Mouse (Mus musculus) R1 (cell line): Measurements from ENCODE around the gene Adamts16.

Experiments
- DNase-seq: peaks from one replicate; pipeline ENCODE4 v3.0.0-alpha.2; 2018; ENCODE audit warnings: low read depth, low spot score

The Adamts16 gene

DNA sequence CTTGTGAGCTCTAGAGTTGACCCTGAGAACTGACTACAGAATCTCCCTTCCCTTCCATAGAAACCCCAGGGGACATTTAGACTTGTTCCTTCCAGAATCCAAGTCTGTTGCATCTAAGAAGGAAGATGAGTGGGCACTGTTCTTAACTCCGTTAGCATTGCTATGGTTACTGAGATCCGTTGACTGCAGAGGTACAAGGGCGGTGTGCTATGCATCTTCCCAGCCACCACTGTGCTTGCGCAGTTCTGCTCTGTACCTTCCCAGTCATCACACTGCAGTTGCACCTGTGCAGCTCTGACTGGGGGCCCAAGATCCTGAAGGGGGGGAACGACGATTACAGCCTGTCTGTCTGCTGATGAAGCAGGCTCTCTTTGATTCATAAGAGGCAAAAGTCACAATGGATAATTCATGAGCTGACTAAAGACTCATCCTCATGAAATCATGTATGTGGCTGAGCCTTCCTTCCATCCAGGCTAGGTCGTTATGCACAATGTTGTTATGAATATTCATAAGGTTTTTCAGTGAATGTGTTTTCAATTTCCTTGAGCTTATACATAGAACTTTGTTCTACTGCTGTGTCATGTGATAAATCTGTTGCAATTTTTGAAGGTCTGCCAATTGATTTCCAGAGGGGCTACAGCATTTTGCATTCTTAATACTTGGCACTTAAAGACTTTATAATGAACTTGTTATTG, 127.4 kb downstream of the Adamts16 start:
- DNase-seq, result no peak

DNA sequence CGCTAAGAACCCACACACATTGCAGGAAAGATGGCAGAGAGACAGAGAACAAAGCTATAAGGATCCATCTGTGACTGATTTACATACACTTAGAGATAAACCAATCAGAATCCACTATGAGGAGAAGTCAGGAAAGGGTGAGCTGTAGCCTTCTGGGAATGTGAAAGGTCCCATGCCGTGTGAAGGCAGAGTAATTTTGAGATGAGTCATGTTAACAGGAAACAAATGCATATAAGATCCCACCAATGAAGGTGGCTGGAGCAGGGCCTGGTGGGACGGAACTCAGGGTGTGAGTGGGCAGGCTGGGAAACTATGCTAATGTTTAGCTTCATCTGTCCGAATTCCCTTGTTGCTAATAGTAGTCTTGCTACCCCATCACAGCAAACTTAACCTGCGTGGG, 128.3 kb downstream of the Adamts16 start:
- DNase-seq, result no peak

DNA sequence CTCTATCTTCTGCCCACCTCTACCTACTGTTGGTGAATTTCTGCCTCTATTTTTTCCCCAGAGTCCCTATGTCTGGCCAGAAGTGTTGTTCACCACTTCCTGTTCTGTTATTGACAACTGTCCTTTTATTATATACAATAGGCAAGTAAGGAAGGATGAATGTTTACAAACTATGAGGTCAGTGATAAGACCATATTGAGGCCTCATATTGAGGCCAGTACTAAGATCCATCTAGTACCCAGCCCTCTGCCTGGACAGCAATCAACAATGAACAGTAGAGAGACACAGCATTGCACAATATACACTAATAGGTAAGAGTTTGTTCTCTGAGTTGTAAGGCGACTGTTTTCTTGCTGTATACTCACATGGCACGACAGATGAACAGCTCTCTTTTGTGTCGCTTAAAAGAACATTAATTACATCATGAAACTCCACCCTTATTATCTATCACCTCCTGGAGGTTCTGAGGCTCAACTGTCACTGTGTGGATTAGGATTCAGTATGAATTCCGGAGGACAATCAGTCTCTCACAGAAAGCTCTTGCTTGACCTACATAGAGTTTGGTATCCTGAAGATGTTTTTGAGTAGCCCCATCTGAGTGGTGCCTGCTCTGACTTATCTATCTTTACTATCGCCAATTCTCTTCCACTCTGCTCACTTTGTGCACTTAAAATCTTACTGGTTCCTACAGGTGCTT, 134.3 kb downstream of the Adamts16 start:
- DNase-seq, result no peak

DNA sequence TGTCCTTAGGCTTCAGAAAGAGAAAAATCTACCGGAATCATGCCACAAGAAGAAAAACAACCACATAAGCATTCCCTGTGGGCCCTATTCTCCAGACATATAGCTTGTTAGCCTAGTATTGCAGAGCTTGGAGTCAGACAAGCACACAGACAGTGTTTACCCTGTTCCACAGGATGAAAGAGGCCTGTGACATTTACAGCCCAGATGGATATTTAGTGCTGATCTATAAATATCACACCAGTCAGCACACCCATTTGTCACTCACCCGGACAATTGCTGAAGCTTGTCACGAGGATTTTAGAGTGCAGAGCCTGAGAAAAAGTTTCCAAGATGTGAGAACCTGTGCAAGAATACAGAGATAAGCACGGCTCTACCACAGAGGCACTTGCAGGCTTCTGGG, 138.7 kb downstream of the Adamts16 start:
- DNase-seq, result no peak

DNA sequence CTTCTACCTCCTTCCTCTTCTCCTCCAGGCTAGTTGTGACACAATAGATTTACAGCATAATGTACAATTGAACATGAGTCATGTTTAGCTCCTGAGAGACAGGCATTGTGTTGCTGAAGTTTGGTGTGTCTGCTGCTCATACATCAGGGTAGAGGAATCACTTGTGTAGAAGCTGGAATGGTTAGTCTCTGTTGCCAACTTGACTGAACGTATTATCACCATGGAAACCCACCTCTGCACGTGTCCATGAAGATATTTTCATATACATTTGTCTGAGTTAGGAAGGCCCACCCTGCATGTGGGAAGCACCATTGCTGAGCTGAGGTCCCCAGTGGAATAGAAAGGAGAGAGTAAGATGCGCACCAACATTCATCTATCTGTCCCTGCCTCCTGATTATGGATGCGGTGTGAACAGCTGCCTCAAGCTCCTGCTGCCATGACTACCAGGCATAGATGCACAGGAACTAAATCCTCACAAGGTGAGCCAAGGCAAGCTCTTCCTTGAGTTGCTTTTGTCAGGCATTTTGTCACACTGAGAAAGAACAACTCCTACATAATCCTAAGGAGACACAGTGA, 142.7 kb downstream of the Adamts16 start:
- DNase-seq, result no peak

DNA sequence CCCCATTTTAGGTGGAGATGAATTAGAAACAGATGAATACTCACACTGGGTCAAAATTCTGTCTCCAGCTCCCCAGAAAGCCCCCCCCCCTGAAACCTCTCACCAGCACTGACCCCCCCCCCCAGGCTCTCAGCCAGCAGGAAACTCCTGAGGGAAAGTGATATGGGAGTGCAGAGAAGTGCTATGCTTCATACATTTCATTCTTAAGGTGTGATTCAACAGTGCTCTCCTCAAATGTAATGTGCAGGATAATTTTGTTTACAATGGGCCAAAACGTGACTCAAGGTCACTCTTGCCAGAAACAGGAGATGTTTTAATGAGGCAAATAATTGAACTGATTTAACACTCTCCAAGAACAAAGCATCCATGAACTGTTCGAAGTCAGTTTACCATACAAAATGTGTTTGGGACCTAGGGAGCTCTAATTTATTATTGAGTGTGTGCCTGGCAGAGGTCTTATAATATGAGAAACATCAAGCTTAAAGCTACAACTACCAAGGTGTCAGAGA, 152.1 kb downstream of the Adamts16 start:
- DNase-seq, result no peak

DNA sequence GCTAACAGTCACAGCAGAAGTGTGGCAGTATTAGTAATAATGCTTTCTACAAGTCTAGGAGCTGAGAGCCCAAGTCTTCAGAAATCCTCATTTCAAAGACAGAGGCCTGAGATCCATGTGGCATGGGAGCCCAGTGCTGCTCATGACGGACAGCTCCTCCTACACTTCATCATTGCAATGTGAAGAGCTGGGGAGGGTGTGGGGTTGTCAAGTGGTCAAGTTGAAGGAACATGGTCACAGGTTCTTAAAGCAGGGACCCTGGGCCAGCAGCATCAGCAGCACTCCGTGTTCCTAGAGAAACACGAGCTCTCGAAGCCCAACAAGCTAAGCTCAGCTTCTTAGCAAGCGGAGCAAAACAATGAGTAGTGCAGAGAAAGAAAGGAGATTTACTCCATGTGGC, 155.8 kb downstream of the Adamts16 start:
- DNase-seq, result no peak

DNA sequence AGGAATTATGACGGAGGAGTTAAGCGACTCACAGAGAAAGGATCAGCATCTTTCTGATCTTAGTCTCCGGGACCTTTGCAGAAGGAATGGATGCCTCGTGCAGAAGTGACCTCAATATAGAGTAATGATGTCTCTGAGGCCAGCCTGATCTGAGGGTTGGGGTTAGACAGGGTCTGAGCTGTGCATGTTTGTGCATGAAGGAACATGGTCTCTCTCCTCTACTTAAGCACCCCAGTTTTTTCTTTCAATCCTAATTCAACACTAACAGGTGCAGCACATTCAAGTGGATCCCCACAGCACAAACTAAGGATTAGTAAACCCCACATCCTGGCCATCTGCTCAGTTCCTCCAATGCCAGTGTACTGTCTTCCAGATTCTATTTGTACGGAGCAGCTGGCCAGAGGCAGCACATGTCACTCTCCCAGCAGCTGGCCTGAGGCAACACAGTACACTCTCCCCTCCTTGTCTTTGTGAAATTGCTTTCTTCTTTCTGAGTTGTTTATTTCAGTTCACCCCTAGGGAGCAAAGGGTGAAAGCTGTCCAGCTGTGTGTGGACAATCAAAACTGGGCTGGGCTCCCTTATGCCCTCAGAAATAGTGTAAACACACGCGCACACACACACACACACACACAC, 156.5 kb downstream of the Adamts16 start:
- no peak for DNase-seq

DNA sequence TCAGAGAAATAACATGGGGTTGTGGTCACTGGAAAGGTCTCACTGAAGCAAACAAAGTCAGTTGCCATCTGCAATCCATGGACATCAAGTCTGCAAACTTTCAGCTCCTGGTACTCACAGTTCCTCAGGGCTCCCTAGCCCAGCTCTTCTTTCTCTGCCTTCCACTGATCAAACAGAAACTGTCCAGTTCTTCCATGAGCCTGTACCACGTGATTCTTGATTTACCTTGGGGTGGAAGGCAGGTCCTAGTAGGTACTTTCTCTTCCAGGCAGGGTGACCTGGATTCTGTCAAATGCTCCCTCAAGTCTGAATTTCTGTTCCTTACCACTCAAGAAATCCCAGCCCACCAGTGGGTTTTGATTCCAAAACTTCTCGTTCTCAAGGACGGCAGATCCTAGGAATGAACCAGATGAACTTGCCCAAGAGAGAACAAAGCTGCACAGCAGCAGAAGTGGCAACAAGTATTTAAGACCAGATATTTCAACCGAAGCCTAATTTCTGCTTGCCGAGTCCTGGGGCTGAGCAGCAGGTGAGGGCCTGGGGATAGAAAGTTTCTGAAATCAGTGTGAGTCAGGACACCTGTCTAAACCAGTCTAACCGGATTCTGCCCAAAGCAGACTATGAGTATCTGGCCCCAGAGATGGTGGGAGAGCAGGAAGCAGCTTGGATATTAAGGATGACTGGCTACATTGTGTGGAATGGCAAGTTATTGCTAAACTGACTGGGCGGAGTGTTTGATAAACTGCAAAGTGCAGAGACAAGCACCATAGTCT, 160.0 kb downstream of the Adamts16 start:
- DNase-seq, result no peak

DNA sequence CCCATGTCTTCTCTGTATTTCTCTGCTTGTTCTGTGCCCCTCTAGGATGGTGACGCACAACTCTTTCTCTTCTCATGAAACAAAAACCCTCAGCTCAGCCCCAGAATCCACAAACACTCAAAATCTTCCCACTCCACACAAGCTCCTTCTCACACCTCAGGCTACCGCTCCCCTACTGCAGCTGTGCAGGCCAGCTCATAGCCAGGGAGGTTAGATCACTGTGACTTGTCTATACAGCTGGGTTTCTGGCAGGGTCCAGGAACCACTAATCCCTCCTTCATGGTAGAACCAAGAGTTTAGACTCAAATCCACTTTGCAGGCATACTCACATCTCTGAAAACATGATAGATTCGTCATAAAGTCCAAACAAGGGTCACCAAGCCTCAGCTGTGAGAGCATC, 161.3 kb downstream of the Adamts16 start:
- no peak for DNase-seq
